Mouse (Mus musculus) neural tube, embryonic 15.5 days (tissue): ENCODE measurements around the gene Erg. TPM values are rescaled to one million over a fixed set of nuclear protein-coding genes. Genes with fewer than 3 reads are reported as not detected.

Experiments used
- ATAC-seq: fragments of 200-750 bp; cut with Nextera tagmentation; 2 replicates; pipeline ENCODE4 v1.8.0; 2017; ENCODE audit warnings: mild to moderate bottlenecking, moderate TSS enrichment, moderate library complexity; ENCODE audit not compliant: low FRiP score
- H3K27ac ChIP-seq: fragments of 300-500 bp; sonication (generic); replicated peaks from 2 replicates; pipeline ENCODE4 v1.5.1; 2015; ENCODE audit warnings: mild to moderate bottlenecking, inconsistent platforms
- H3K27me3 ChIP-seq: fragments of 300-500 bp; sonication (generic); replicated peaks from 2 replicates; pipeline ENCODE4 v1.6.1; 2015; ENCODE audit warnings: inconsistent platforms
- H3K36me3 ChIP-seq: fragments of 300-500 bp; sonication (generic); 2 replicates; pipeline ENCODE4 v1.6.1; 2015; ENCODE audit warnings: inconsistent platforms
- H3K4me1 ChIP-seq: fragments of 300-500 bp; sonication (generic); 2 replicates; pipeline ENCODE4 v1.6.1; 2015; ENCODE audit warnings: inconsistent platforms
- H3K4me2 ChIP-seq: fragments of 300-500 bp; sonication (generic); 2 replicates; pipeline ENCODE4 v1.6.1; 2015; ENCODE audit warnings: inconsistent platforms, mild to moderate bottlenecking, moderate library complexity
- H3K4me3 ChIP-seq: fragments of 300-500 bp; sonication (generic); replicated peaks from 2 replicates; pipeline ENCODE4 v1.5.1; 2015; ENCODE audit warnings: mild to moderate bottlenecking, inconsistent platforms
- H3K9ac ChIP-seq: fragments of 300-500 bp; sonication (generic); replicated peaks from 2 replicates; pipeline ENCODE4 v1.6.1; 2015; ENCODE audit warnings: mild to moderate bottlenecking, inconsistent platforms
- H3K9me3 ChIP-seq: fragments of 300-500 bp; sonication (generic); replicated peaks from 2 replicates; pipeline ENCODE4 v1.6.1; 2016; ENCODE audit warnings: inconsistent platforms
- WGBS: fragments of 180-500 bp; shearing (Covaris S2); methylation state at CpG from one replicate; pipeline ENCODE4 v1.1.7; 2015; ENCODE audit warnings: mixed read lengths; 5-methylcytosine and 5-hydroxymethylcytosine counted together
- polyA plus RNA-seq: library from polyadenylated mRNA; unstranded; fragments of >200 nt; fragmentation: Nextera tagmentation; extraction: Ambion mirVana; gene quantifications from 2 replicates; pipeline ENCODE4 v1.2.1, GENCODE M21; 2015

Gene Erg
- polyA plus RNA-seq, 1 experiment from 2014 or later: 2.3 TPM

- Histone ChIP-seq H3K27me3 (peaks cover 14% of the 10 kb centered on the region), H3K4me2 (no peak overlapping the region), H3K4me3 (no peak overlapping the region), H3K9me3 (no peaks in the 10 kb centered on the region), H3K9ac (no peak overlapping the region), H3K4me1 (peaks cover 8% of the 10 kb centered on the region), H3K36me3 (no peaks in the 10 kb centered on the region), H3K27ac (no peak overlapping the region)
- no peak for ATAC-seq
- WGBS: 87% methylated on average over 4 of the region's 4 CpGs
Observed at GRCm38 (mm10) chr16:95579289-95579688, 7.1 kb downstream of the Erg start.

DNA sequence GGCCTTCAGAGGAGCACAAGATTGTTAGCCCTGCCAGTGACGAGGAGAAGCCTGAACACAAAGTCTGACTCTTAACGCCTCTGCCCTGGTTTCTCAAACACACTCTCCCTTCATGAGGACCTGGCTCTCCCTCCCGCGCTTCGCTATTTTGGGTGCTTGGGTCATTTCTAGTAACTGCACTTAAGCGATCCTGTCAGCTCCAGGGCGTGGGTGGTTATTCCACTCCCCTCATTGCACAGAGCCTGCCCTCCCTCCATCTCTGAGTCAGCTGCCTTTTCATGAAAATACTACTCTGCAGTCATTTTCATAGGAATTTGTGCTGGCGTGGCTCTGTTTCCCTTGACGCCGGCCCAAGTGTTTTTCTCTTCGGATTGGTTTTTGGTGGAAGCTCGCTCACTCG lies 13.2 kb downstream of the Erg start:
- no peaks in the 10 kb centered on the region for H3K27me3 ChIP-seq
- H3K36me3 ChIP-seq: no peaks in the 10 kb centered on the region
- H3K4me1 ChIP-seq: peaks cover 8% of the 10 kb centered on the region
- no peak overlapping the region for H3K4me2 ChIP-seq
- no peak overlapping the region for H3K9ac ChIP-seq
- 77% methylated on average over 13 of the region's 13 CpGs for WGBS
- no peak overlapping the region for H3K4me3 ChIP-seq
- no peaks in the 10 kb centered on the region for H3K9me3 ChIP-seq
- no peak for ATAC-seq
- no peak overlapping the region for H3K27ac ChIP-seq

DNA sequence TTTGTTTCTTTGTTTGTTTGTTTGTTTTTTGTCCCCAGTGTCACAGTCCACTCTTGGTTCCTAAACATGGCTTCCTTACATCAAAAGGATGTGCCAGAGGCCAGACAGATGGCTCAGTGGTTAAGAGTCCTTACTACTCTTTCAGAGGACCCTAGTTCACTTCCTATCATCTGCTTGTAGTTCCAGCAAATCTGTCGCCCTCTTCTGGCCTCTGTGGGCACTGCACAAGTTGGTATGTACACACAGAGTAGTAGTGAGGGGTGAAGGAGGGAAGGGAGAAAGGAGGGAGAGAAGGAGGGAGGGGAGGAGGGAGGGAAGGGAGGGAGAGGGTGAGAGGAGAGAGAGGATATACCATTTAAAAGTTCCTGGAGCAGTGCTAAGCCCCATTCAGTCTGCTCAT lies 15.8 kb downstream of the Erg start:
- Histone ChIP-seq H3K4me1 (no peaks in the 10 kb centered on the region), H3K4me3 (no peak overlapping the region), H3K9me3 (no peaks in the 10 kb centered on the region), H3K4me2 (no peak overlapping the region), H3K36me3 (no peaks in the 10 kb centered on the region), H3K9ac (no peak overlapping the region), H3K27me3 (no peaks in the 10 kb centered on the region), H3K27ac (no peak overlapping the region)
- no peak for ATAC-seq
- 14% methylated on average over 1 of the region's 1 CpGs for WGBS

- H3K36me3 ChIP-seq: no peaks in the 10 kb centered on the region
- WGBS: 72% methylated on average over 4 of the region's 4 CpGs
- H3K4me3 ChIP-seq: no peak overlapping the region
- no peak overlapping the region for H3K27ac ChIP-seq
- 0 out of 2 replicates have a peak, but pooled peaks cover 4% of the 10 kb centered on the region for H3K4me1 ChIP-seq
- ATAC-seq: no peak
- H3K27me3 ChIP-seq: no peaks in the 10 kb centered on the region
- H3K9ac ChIP-seq: no peak overlapping the region
- H3K9me3 ChIP-seq: no peaks in the 10 kb centered on the region
- H3K4me2 ChIP-seq: no peak overlapping the region
Observed at GRCm38 (mm10) chr16:95556834-95557233, 29.6 kb downstream of the Erg start.

DNA sequence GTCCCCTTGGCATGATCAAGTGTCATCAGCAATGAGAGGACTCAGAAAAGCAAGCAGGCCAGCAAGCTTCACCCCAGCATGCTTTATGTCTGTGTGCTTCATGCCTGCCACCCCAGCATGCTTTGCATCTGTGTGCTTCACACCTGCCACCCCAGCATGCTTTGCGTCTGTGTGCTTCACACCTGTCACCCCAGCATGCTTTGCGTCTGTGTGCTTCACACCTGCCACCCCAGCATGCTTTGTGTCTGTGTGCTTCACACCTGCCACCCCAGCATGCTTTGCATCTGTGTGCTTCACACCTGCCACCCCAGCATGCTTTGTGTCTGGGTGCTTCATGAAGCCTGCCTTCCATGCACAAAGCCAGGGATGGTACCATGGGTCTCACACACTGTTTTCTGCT lies 33.3 kb downstream of the Erg start:
- no peak for ATAC-seq
- WGBS: 84% methylated on average over 2 of the region's 2 CpGs

DNA sequence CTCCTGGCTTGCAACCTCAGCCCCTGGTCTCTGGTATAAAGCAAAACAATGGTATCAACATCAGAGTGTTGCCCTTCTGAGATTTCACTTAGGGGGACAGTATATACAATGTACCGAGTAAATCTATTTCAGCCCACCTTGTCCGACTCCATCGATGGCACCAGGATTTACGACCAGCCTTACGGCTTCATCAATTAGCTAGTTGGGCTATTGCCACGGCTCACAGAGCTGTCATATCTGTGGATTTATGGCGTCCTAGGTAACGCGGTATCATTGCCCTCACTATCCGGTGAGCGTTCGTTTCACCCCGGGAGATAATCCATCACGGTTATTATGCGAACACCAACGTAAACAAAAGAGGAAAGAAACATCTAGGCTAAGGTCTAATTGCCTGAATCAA lies 33.9 kb downstream of the Erg start:
- no peaks in the 10 kb centered on the region for H3K27me3 ChIP-seq

More for the DNA sequence above, 33.3 kb downstream of the Erg start:
- Histone ChIP-seq H3K27me3 (no peaks in the 10 kb centered on the region), H3K27ac (no peak overlapping the region), H3K4me1 (0 out of 2 replicates have a peak, but pooled peaks cover 5% of the 10 kb centered on the region), H3K4me2 (no peak overlapping the region), H3K9ac (no peak overlapping the region), H3K4me3 (no peak overlapping the region), H3K9me3 (no peaks in the 10 kb centered on the region), H3K36me3 (no peaks in the 10 kb centered on the region)

GRCm38 (mm10) chr16:95550496-95550895 lies 35.9 kb downstream of the Erg start:
- H3K27ac ChIP-seq: no peak overlapping the region
- ATAC-seq: no peak
- no peak overlapping the region for H3K9ac ChIP-seq
- no peaks in the 10 kb centered on the region for H3K27me3 ChIP-seq
- H3K4me2 ChIP-seq: no peak overlapping the region
- no peak overlapping the region for H3K4me3 ChIP-seq
- 0 out of 2 replicates have a peak, but pooled peaks cover 5% of the 10 kb centered on the region for H3K4me1 ChIP-seq
- no peaks in the 10 kb centered on the region for H3K9me3 ChIP-seq
- WGBS: 93% methylated on average over 5 of the region's 5 CpGs
- H3K36me3 ChIP-seq: no peaks in the 10 kb centered on the region

More for the DNA sequence above, 33.9 kb downstream of the Erg start:
- Histone ChIP-seq H3K4me3 (no peak overlapping the region), H3K27ac (no peak overlapping the region), H3K36me3 (no peaks in the 10 kb centered on the region), H3K4me2 (no peak overlapping the region), H3K9ac (no peak overlapping the region), H3K4me1 (0 out of 2 replicates have a peak, but pooled peaks cover 5% of the 10 kb centered on the region), H3K9me3 (no peaks in the 10 kb centered on the region)
- no peak for ATAC-seq
- 46% methylated on average over 16 of the region's 16 CpGs for WGBS

GRCm38 (mm10) chr16:95544753-95545152 lies 41.6 kb downstream of the Erg start:
- H3K36me3 ChIP-seq: no peaks in the 10 kb centered on the region
- no peaks in the 10 kb centered on the region for H3K27me3 ChIP-seq
- H3K27ac ChIP-seq: no peak overlapping the region
- no peak overlapping the region for H3K4me2 ChIP-seq
- H3K9ac ChIP-seq: no peak overlapping the region
- no peaks in the 10 kb centered on the region for H3K4me1 ChIP-seq
- ATAC-seq: no peak
- 86% methylated on average over 5 of the region's 5 CpGs for WGBS
- H3K9me3 ChIP-seq: no peaks in the 10 kb centered on the region
- H3K4me3 ChIP-seq: no peak overlapping the region

GRCm38 (mm10) chr16:95543471-95543870 lies 42.9 kb downstream of the Erg start:
- no peak for ATAC-seq
- no peaks in the 10 kb centered on the region for H3K9me3 ChIP-seq
- 90% methylated on average over 12 of the region's 12 CpGs for WGBS
- H3K27me3 ChIP-seq: no peaks in the 10 kb centered on the region
- no peak overlapping the region for H3K4me3 ChIP-seq
- H3K36me3 ChIP-seq: no peaks in the 10 kb centered on the region
- no peak overlapping the region for H3K9ac ChIP-seq
- no peak overlapping the region for H3K27ac ChIP-seq
- no peaks in the 10 kb centered on the region for H3K4me1 ChIP-seq
- no peak overlapping the region for H3K4me2 ChIP-seq

DNA sequence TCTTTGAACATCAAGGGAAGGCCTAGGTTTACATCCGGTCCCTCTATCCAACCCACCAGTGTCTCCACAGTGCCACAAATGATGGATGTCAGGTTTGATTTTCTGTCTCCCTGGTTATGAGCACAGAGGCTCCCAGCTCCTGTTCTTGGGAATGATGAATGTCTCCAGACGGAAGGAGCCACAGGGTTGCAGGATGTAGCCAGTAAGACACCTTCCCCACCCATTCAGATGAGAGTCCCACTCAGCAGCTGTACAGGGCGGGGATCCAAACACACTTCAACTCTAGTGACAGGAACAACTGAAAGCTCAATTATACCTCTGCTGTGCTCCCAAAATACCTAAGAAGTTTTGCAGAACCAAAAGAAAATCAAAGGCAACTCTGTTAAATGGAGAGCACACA lies 51.2 kb downstream of the Erg start:
- no peak overlapping the region for H3K4me3 ChIP-seq
- H3K9ac ChIP-seq: no peak overlapping the region
- no peaks in the 10 kb centered on the region for H3K36me3 ChIP-seq
- peaks cover 3% of the 10 kb centered on the region; the same call in 1 of the 2 replicates for H3K4me1 ChIP-seq
- no peak for ATAC-seq
- 75% methylated on average over 3 of the region's 3 CpGs for WGBS
- H3K4me2 ChIP-seq: no peak overlapping the region
- no peak overlapping the region for H3K27ac ChIP-seq
- H3K27me3 ChIP-seq: no peaks in the 10 kb centered on the region
- no peaks in the 10 kb centered on the region for H3K9me3 ChIP-seq

DNA sequence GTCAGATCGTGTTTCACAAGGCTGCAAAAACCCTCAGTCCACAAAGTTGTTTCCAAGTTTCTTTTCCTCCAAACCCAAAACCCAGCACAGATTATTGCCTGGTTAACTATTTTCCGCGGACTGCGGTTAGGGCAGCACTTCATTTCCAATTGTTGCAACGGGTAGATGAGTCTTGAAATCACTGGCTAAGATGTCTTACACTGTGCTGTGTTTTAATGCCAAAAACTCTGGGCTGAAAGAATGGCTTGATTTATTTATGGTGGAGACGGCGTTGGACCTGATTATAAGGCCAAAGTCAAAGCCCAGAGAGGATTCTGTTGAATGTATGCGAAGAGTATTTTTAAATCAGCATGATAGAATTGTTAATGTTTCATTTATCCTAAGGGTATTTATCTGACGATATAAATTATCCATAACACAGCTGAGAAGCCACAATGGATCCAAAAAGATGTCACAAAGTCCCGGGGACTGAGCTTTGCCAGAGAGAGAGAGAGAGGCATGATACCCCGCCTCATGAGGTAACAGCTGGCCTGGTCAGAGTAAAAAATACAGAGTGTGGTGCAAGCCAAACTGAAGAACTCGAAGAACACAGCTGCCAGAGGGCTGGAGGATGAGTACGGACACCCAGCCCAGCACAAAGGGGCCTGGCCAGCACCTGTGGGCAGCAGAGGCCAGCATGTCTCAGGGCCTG lies 53.9 kb downstream of the Erg start:
- 66% methylated on average over 13 of the region's 13 CpGs for WGBS
- Histone ChIP-seq H3K27me3 (no peaks in the 10 kb centered on the region), H3K4me1 (peaks cover 3% of the 10 kb centered on the region; the same call in 1 of the 2 replicates), H3K9me3 (no peaks in the 10 kb centered on the region), H3K9ac (no peak overlapping the region), H3K27ac (no peak overlapping the region), H3K4me3 (no peak overlapping the region), H3K4me2 (no peak overlapping the region), H3K36me3 (no peaks in the 10 kb centered on the region)
- ATAC-seq: no peak

GRCm38 (mm10) chr16:95527561-95527960 lies 58.8 kb downstream of the Erg start:
- Histone ChIP-seq H3K4me2 (no peak overlapping the region), H3K36me3 (no peaks in the 10 kb centered on the region), H3K4me3 (no peak overlapping the region), H3K4me1 (no peaks in the 10 kb centered on the region), H3K9me3 (no peaks in the 10 kb centered on the region), H3K27ac (no peak overlapping the region), H3K9ac (no peak overlapping the region), H3K27me3 (no peaks in the 10 kb centered on the region)
- no peak for ATAC-seq
- WGBS: 91% methylated on average over 2 of the region's 2 CpGs
